Mouse (Mus musculus) gonadal fat pad, adult 2 months (tissue): ENCODE measurements around the gene Nhsl1. TPM values are rescaled to one million over a fixed set of nuclear protein-coding genes. Genes with fewer than 3 reads are reported as not detected.

Experiments used
- DNase-seq: peaks from one replicate; pipeline ENCODE4 v3.0.0-alpha.2; 2012; ENCODE audit warnings: low read depth
- polyA plus RNA-seq: library from polyadenylated mRNA; depleted of rRNA; stranded (reverse); fragments of >200 nt; gene quantifications from 2 replicates; pipeline ENCODE4 v1.2.3, GENCODE M21; 2012; rRNA removed

The Nhsl1 gene
- 24.2 and 40.0 TPM in 2 replicates for polyA plus RNA-seq

- no peak for DNase-seq
Observed at GRCm38 (mm10) chr10:18318916-18319481, at the start of gene Nhsl1. TSS of gene Nhsl1 (plus strand) at chr10:18318985.

DNA sequence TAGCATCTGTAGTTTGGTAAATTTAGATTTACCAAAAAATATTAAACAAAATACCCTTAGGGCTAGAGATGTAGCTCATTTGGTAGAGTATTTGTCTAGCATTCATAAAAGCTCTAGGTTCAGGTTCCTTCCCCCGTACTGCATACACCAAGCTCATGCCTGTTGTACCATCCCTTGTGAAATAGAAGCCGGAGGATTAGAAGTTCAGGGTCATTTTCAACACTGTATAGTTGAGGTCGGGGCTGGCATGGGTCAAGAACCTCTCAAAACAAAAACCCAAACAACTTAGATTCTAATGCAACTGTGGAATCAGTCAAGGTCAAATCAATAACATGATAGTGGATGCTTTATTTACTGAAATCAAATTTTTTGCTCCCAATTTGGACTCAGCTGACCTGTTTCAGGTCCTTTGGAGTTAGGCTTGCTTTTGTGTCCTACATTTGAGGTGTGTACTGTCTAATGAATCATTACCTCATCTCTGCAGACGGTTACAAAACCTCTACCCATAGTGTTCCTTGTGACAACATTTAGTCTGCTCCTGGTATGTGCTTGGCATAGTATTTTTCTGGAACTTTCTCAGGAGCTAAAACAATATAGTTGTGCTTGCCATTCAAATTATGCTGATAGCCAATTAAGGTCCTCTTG lies 42.6 kb upstream of the Nhsl1 start:
- peak; percentile 12 for DNase-seq

GRCm38 (mm10) chr10:18283991-18284390 lies 34.8 kb upstream of the Nhsl1 start:
- DNase-seq = no peak

GRCm38 (mm10) chr10:18289512-18289911 lies 29.3 kb upstream of the Nhsl1 start:
- no peak for DNase-seq

- no peak for DNase-seq
Observed at GRCm38 (mm10) chr10:18305106-18305505, 13.7 kb upstream of the Nhsl1 start.

- no peak for DNase-seq
Observed at GRCm38 (mm10) chr10:18315071-18315470, 3.7 kb upstream of the Nhsl1 start.

DNA sequence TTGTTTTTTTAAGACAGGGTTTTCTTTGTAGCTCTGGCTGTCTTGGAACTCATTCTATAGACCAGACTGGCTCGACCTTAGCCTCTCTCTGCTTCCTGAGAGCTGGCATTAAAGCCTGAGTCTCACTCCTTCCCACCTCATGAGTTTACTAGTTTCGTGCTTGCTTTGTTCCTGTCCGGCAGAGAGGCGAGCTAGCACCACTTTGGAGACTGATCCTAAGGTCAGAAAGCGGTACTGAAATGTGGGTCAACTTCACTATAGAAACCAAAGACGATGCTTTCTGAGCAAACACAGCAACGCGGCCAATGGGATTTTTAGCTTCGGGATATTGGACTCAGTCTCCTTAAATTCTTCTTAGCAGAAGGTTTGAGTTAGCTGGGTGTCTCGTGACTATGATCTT lies 1.3 kb upstream of the Nhsl1 start:
- no peak for DNase-seq

- no peak for DNase-seq
Observed at GRCm38 (mm10) chr10:18317961-18318915, 547 bp upstream of the Nhsl1 start.

GRCm38 (mm10) chr10:18319691-18320090 lies 906 bp downstream of the Nhsl1 start:
- no peak for DNase-seq

- no peak for DNase-seq
Observed at GRCm38 (mm10) chr10:18321861-18322260, 3.1 kb downstream of the Nhsl1 start.

GRCm38 (mm10) chr10:18323701-18324100 lies 4.9 kb downstream of the Nhsl1 start:
- DNase-seq = no peak

DNA sequence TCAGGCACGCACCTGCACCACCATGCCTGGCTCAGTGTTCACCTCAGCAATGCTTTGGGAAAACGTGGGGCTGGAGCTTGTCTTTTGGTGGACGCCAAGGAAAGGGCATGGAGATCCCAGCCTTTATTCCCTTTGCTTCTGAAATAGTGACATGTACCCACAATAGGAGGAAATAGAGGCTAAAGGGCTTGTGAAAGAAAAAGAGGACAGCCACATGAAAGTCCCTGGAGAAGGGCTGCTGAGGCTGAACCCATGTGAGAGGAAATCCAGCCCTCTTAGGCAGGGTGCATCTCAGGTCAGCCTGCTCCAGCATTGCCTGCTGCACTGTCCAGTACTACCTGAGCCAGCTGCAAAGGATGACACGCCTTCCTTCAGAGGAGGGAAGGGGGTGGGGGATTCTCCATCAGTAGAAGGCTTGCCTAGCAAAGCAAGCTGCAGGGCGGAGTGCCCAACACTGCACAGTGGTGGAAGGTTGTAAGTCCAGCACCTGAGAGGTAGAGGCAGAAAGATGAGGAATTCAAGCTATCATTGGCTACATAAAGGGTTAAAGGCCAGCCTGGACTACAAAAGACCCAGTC lies 9.6 kb downstream of the Nhsl1 start:
- no peak for DNase-seq

- no peak for DNase-seq
Observed at GRCm38 (mm10) chr10:18329096-18330038, 10.6 kb downstream of the Nhsl1 start.

GRCm38 (mm10) chr10:18330445-18330844 lies 11.7 kb downstream of the Nhsl1 start:
- peak; percentile 63 for DNase-seq

DNA sequence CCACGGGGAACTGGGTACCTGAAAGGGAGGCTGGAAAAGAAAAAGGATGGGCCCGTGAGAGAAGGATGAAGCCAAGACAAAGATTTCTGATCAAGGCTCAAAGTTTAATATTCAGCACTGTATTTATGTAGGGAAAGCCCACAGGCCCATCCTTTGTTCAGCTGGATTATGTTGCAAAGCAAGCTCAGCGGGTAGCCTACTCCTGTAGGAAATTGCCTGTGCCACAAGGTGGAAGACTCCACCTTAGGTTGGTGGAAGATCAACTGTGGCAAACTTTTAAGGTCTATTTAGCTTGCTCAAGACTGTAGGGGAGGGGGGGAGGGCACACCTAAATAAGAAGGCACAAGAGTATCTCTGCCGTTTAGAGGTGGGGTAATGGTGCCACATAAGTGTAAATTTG lies 14.8 kb downstream of the Nhsl1 start:
- no peak for DNase-seq

- no peak for DNase-seq
Observed at GRCm38 (mm10) chr10:18334176-18334575, 15.4 kb downstream of the Nhsl1 start.

GRCm38 (mm10) chr10:18334734-18335133 lies 15.9 kb downstream of the Nhsl1 start:
- DNase-seq = no peak

DNA sequence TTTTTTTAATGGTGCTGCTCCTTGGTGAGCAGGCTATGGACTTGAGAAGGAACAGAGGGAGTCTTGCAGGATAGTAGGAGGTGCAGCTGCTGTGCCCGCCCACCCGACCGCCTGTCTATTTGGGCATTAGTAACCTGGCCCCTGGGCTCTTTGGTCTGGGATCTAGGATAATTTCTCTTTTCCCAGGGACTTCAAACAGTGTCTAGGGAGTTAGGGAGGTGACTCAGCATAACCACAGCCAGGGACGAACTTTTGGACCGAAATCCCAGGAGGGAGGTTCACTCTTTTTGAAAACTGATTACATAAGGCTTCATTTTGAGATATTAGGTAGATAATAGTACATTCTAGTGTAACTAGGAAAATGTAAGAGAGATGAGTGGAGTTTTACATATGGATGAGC lies 18.9 kb downstream of the Nhsl1 start:
- DNase-seq = no peak

DNA sequence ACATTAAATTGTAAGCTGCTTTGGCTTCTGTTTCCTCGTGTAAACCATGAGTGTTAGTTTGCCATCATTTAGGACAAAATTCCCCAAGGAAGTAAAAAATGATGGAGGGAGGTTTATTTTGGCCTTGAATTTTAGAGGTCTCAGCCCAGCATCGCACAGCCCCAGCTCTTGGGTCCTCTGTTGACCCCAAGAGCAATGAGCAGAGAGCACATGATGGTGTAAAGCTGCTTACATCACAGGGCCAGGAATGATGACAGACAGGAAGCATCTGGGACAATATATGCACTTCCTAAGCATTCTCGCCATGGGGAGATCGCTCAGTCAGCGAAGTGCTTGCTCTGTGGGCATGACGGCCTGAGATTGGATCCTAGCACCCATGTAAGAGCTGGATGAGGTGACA lies 20.6 kb downstream of the Nhsl1 start:
- DNase-seq = no peak

DNA sequence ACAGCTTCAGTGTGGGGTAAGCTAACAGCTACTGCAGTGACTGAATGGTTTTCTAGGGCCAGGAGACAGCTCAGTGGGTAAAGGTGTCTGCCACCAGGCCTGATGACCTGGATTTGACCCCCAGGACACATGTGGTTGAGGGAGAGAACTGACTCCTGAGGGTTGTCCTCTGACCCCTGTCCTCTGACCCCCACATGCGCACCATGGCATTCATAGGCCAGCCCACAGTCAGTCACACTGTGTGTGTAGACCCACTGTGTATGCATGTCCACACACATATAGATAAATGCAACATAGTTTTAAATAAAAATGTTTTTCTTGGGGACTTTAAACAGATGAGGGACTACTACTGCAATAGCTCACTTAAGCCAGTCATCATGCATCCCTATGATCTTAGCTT lies 22.1 kb downstream of the Nhsl1 start:
- no peak for DNase-seq
